Comparison of ENCODE assay signal across 8 mouse cellular contexts in the genomic region with DNA sequence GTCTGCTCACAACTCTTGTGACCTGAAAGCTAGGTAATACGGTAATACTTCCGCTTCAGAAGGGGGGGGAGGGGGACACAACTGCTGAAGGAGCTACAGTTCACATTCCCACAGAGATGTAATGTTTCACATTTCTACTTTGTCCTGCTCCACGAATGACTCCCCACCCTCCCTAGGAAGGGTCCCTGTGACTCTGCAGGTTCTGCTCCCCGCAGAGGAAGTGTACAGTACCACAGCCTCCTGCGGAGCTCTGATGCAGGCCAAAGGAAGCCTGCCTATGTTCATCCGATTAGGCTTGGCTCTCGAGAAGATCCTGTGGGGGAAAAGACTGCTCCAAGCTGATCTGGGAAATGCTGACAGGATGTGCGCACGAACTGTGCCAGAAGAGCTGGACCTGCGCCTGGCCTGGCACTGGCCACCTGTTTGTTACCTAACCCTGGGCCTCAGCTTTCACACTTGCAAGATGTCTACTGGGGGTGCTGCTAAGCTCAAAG. TPM values are rescaled to one million over a fixed set of nuclear protein-coding genes. Genes with fewer than 3 reads are reported as not detected.
DNase-seq lines count a peak whose midpoint lies in the region; ATAC-seq and TF ChIP-seq lines count a peak whose summit lies in the region.

No protein-coding gene starts in this region.

- peaks cover 88% of the 10 kb centered on the region for H3K4me1 ChIP-seq in kidney, adult 2 months (ENCODE audit: control insufficient read depth, insufficient read depth, low read length)
- peaks cover 68% of the 10 kb centered on the region for H3K4me1 ChIP-seq in lung, postnatal 0 days (ENCODE audit: insufficient read depth, low read depth, low read length)
- no peaks in the 10 kb centered on the region for H3K4me1 ChIP-seq in hindbrain, embryonic 11.5 days (replicated peaks; ENCODE audit: control insufficient read depth, insufficient read depth, low read length)

- H3K4me3 ChIP-seq in kidney, adult 2 months (ENCODE audit: insufficient read depth, low read depth, low read length) = no peak overlapping the region
- no peak overlapping the region for H3K4me3 ChIP-seq in lung, postnatal 0 days (ENCODE audit: low read depth, low read length)
- no peak overlapping the region for H3K4me3 ChIP-seq in hindbrain, embryonic 11.5 days (ENCODE audit: low read depth, low read length)

- 15% methylated on average over 10 of the region's 10 CpGs for WGBS in kidney, adult 2 months
- 27% methylated on average over 10 of the region's 10 CpGs for WGBS in lung, postnatal 0 days
- 78% methylated on average over 10 of the region's 10 CpGs for WGBS in hindbrain, embryonic 11.5 days

- H3K27me3 ChIP-seq in kidney, adult 2 months (replicated peaks; ENCODE audit: control insufficient read depth, insufficient read depth, low read length) = no peaks in the 10 kb centered on the region
- H3K27me3 ChIP-seq in lung, postnatal 0 days (replicated peaks; ENCODE audit: insufficient read depth, low read length) = no peaks in the 10 kb centered on the region
- no peaks in the 10 kb centered on the region for H3K27me3 ChIP-seq in hindbrain, embryonic 11.5 days (ENCODE audit: control insufficient read depth, insufficient read depth, low read length)

- peak; percentile 40 to 42 for DNase-seq in right cerebral cortex, postnatal 36 days (ENCODE audit: low spot score in 2 of 2)
- no peak for DNase-seq in right cerebral cortex, postnatal 14 days
- peak; percentile 53 for DNase-seq in brain, embryonic 14.5 days (ENCODE audit: low read depth)
- peak; percentile 80 for DNase-seq in gastrocnemius, postnatal 14 days
- DNase-seq in kidney, adult 2 months = peak; percentile 95
- DNase-seq in lung, postnatal 0 days (ENCODE audit: low spot score) = peak; percentile 61
- DNase-seq in hindbrain, embryonic 11.5 days (ENCODE audit: low spot score) = no peak

- H3K36me3 ChIP-seq in kidney, adult 2 months (ENCODE audit: control insufficient read depth, insufficient read depth, low read length) = no peaks in the 10 kb centered on the region
- H3K36me3 ChIP-seq in lung, postnatal 0 days (ENCODE audit: insufficient read depth, low read length) = no peaks in the 10 kb centered on the region
- H3K36me3 ChIP-seq in hindbrain, embryonic 11.5 days (ENCODE audit: control insufficient read depth, insufficient read depth, low read length) = no peaks in the 10 kb centered on the region

- H3K27ac ChIP-seq in kidney, adult 2 months (ENCODE audit: insufficient read depth, low read depth, low read length) = peak overlapping the region; percentile 95
- H3K27ac ChIP-seq in lung, postnatal 0 days (ENCODE audit: low read length) = peak overlapping the region; percentile 90
- no peak overlapping the region for H3K27ac ChIP-seq in hindbrain, embryonic 11.5 days (ENCODE audit: low read depth, low read length)

- no peak for TF ChIP-seq POLR2A in brain, embryonic 14.5 days (IDR thresholded peaks at IDR 0.05; ENCODE audit: borderline replicate concordance, extremely low read depth, insufficient read depth, insufficient read length, poor library complexity, severe bottlenecking)
- TF ChIP-seq POLR2A in kidney, adult 2 months (IDR thresholded peaks at IDR 0.05; ENCODE audit: low read depth, low read length) = no peak

- H3K4me2 ChIP-seq in lung, postnatal 0 days (replicated peaks; ENCODE audit: low read depth, low read length) = no peak overlapping the region
- H3K4me2 ChIP-seq in hindbrain, embryonic 11.5 days (replicated peaks; ENCODE audit: low read depth, low read length) = no peak overlapping the region

- intact Hi-C loops in gastrocnemius, postnatal 14 days (cut with DNase I; ENCODE audit: low total_unique reads) = no loop called here

- no peak for TF ChIP-seq CTCF in brain, embryonic 14.5 days (IDR thresholded peaks at IDR 0.05; ENCODE audit: borderline replicate concordance, extremely low read depth, insufficient read depth, insufficient read length)
- no peak for TF ChIP-seq CTCF in kidney, adult 2 months (conservative IDR thresholded peaks at IDR 0.05; ENCODE audit: insufficient read depth, insufficient read length, low read depth, low read length)
- TF ChIP-seq CTCF in lung, postnatal 0 days (IDR thresholded peaks at IDR 0.05) = peak; percentile 3; the same call in 1 of the 2 replicates

- TF ChIP-seq EP300 in lung, postnatal 0 days (IDR thresholded peaks at IDR 0.05) = peak; percentile 31; the same call in 1 of the 2 replicates

- no peaks in the 10 kb centered on the region for H3K9me3 ChIP-seq in lung, postnatal 0 days (ENCODE audit: low read length)
- no peaks in the 10 kb centered on the region for H3K9me3 ChIP-seq in hindbrain, embryonic 11.5 days (ENCODE audit: control insufficient read depth, low read length)

- peak; percentile 15 for ATAC-seq in lung, postnatal 0 days
- no peak for ATAC-seq in erythroid progenitor cell, adult 5-6 weeks (replicated peaks; ENCODE audit: low FRiP score, poor library complexity, severe bottlenecking)
- ATAC-seq in hindbrain, embryonic 11.5 days (ENCODE audit: low FRiP score) = no peak

- H3K9ac ChIP-seq in lung, postnatal 0 days (replicated peaks; ENCODE audit: low read depth) = 0 out of 2 replicates have a peak overlapping the region, but pooled peaks have one; percentile 12
- no peak overlapping the region for H3K9ac ChIP-seq in hindbrain, embryonic 11.5 days (ENCODE audit: low read depth, low read length)

RNA-seq across cellular contexts. Expression of a gene that starts 22.0 kb away (rescaled TPM):
- 12.1 and 29.9 TPM in 2 replicates for polyA plus RNA-seq in brain, embryonic 14.5 days (2012; rRNA removed)
- 100 to 1,000 TPM in 1 of 2 experiments, 10 to 100 TPM in 1; 96.9 to 111 TPM for total RNA-seq in gastrocnemius, postnatal 14 days (2021)
- polyA plus RNA-seq in kidney, adult 2 months (2012; rRNA removed) = 57.7 and 64.1 TPM in 2 replicates
- 59.3 and 67.3 TPM in 2 replicates for polyA plus RNA-seq in lung, postnatal 0 days (2015; fragmentation: Nextera tagmentation; extraction: Ambion mirVana)
- 104 and 105 TPM in 2 replicates for total RNA-seq in erythroid progenitor cell, adult 5-6 weeks (2015; ENCODE audit: low replicate concordance)
- total RNA-seq in erythroid progenitor cell, adult 5-6 weeks (2017; ENCODE audit: low replicate concordance) = 198 and 213 TPM in 2 replicates
- 20.7 and 29.8 TPM in 2 replicates for polyA plus RNA-seq in hindbrain, embryonic 11.5 days (2014; fragmentation: Nextera tagmentation; extraction: Ambion mirVana)

Comparison
In these comparisons a context has a peak if more than half of its experiments do, and no peak if none do; other contexts are left out.
1. DNase-seq: peak in right cerebral cortex, postnatal 36 days (2 of 2), brain, embryonic 14.5 days (single experiment), gastrocnemius, postnatal 14 days (single experiment), kidney, adult 2 months (single experiment) and lung, postnatal 0 days (single experiment); none in right cerebral cortex, postnatal 14 days (single experiment) and hindbrain, embryonic 11.5 days (single experiment).